Mouse (Mus musculus): ENCODE measurements around the gene Scamp3.
"Not testable (repeated sequence)": the region's sequence is repeated elsewhere in the genome, so short reads cannot be mapped to it uniquely, and the experiment has no call there.

Scamp3 gene

GRCm38 (mm10) chr3:89199839-89200238 lies 22.6 kb downstream of the Scamp3 start:
- no peak for DNase-seq

- peak; percentile 82 for DNase-seq
Observed at GRCm38 (mm10) chr3:89202253-89203141, 25.2 kb downstream of the Scamp3 start, which contains the start of gene Gba. TSS of gene Gba (plus strand) at chr3:89202928.

- DNase-seq: no peak
Observed at GRCm38 (mm10) chr3:89203142-89203514, 25.9 kb downstream of the Scamp3 start.

- DNase-seq: no peak
Observed at GRCm38 (mm10) chr3:89206079-89206478, 28.8 kb downstream of the Scamp3 start.

- DNase-seq: no peak
Observed at GRCm38 (mm10) chr3:89206695-89207094, 29.4 kb downstream of the Scamp3 start.

- no peak for DNase-seq
Observed at GRCm38 (mm10) chr3:89208075-89208657, 30.9 kb downstream of the Scamp3 start.

GRCm38 (mm10) chr3:89208736-89209135 lies 31.5 kb downstream of the Scamp3 start:
- DNase-seq: no peak

- no peak for DNase-seq
Observed at GRCm38 (mm10) chr3:89209731-89210130, 32.5 kb downstream of the Scamp3 start.

- no peak for DNase-seq
Observed at GRCm38 (mm10) chr3:89210162-89210561, 32.9 kb downstream of the Scamp3 start.

- DNase-seq: peak in 1 of 2 experiments; percentile 6
Observed at GRCm38 (mm10) chr3:89210731-89211130, 33.5 kb downstream of the Scamp3 start.

GRCm38 (mm10) chr3:89213803-89214530 lies 36.7 kb downstream of the Scamp3 start:
- peak; percentile 85 to 88 for DNase-seq

- DNase-seq: no peak
Observed at GRCm38 (mm10) chr3:89214681-89215411, 37.6 kb downstream of the Scamp3 start, which contains the start of gene Thbs3. TSS of gene Thbs3 (plus strand) at chr3:89215180.

- DNase-seq: peak; percentile 81
Observed at GRCm38 (mm10) chr3:89215853-89216252, 38.6 kb downstream of the Scamp3 start.

- DNase-seq: not testable (repeated sequence)
Observed at GRCm38 (mm10) chr3:89216407-89216806, 39.1 kb downstream of the Scamp3 start.

GRCm38 (mm10) chr3:89218271-89218670 lies 41.0 kb downstream of the Scamp3 start:
- no peak for DNase-seq

GRCm38 (mm10) chr3:89219546-89219945 lies 42.3 kb downstream of the Scamp3 start:
- no peak for DNase-seq

GRCm38 (mm10) chr3:89221167-89221566 lies 43.9 kb downstream of the Scamp3 start:
- DNase-seq: no peak

- DNase-seq: no peak
Observed at GRCm38 (mm10) chr3:89224796-89225195, 47.5 kb downstream of the Scamp3 start.

- DNase-seq: no peak
Observed at GRCm38 (mm10) chr3:89225321-89225815, 48.1 kb downstream of the Scamp3 start.

GRCm38 (mm10) chr3:89225918-89226317 lies 48.6 kb downstream of the Scamp3 start:
- DNase-seq: no peak

GRCm38 (mm10) chr3:89226361-89226760 lies 49.1 kb downstream of the Scamp3 start:
- DNase-seq: no peak

GRCm38 (mm10) chr3:89226900-89227299 lies 49.6 kb downstream of the Scamp3 start, which contains the start of gene Mtx1:
TSS of gene Mtx1 (minus strand) at chr3:89227088.
- no peak for DNase-seq

All from thymus, postnatal 36 days (tissue).